13 mouse cellular contexts compared by ENCODE assay signal in the genomic region with DNA sequence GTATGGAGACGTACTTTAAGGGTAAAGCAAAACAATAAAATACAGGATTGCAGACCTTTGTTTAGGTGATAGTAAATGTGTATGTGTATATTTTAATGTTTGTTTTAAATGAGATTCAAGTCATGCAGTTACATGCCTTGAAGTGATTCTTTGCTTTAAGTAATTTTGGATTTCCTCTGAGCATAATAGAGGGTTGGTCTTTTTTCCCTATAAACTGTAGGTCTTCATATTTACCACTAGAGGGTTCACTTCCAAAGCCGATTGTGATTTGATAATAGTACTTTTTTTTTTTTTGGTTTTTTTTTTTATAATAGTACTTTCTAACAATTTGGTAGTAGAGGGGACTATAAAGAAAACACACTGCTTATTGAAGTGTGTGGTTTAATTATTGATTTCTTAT. TPM values are rescaled to one million over a fixed set of nuclear protein-coding genes. Genes with fewer than 3 reads are reported as not detected.
DNase-seq lines count a peak whose midpoint lies in the region; ATAC-seq and TF ChIP-seq lines count a peak whose summit lies in the region.
"Had no signal": no experiment of that assay in that cellular context is flagged by ENCODE, and none has a peak within 500 bp of the region (broad histone marks: within the 10 kb centered on the region; RNA-seq: fewer than 3 reads in every experiment).

No protein-coding gene starts in this region.

- no peaks in the 10 kb centered on the region for H3K4me1 ChIP-seq in forebrain, embryonic 14.5 days (ENCODE audit: control insufficient read depth, insufficient read depth, low read length)
- H3K4me1 ChIP-seq in forebrain, embryonic 13.5 days = no peaks in the 10 kb centered on the region
- no peaks in the 10 kb centered on the region for H3K4me1 ChIP-seq in lung, embryonic 14.5 days (ENCODE audit: insufficient read depth)

- no peaks in the 10 kb centered on the region for H3K9me3 ChIP-seq in forebrain, embryonic 14.5 days (replicated peaks; ENCODE audit: control insufficient read depth, low read length)
- H3K9me3 ChIP-seq in forebrain, embryonic 13.5 days (replicated peaks) = no peaks in the 10 kb centered on the region
- no peaks in the 10 kb centered on the region for H3K9me3 ChIP-seq in lung, embryonic 14.5 days (ENCODE audit: low read depth, low read length)
- H3K9me3 ChIP-seq: heart, embryonic 13.5 days had no signal

- TF ChIP-seq CTCF in lung, embryonic 14.5 days (IDR thresholded peaks at IDR 0.05; ENCODE audit: low read depth) = peak; percentile 55

- WGBS in forebrain, embryonic 14.5 days = 76% methylated on average over 2 of the region's 2 CpGs
- WGBS in forebrain, embryonic 13.5 days = 79% methylated on average over 2 of the region's 2 CpGs
- WGBS in lung, embryonic 14.5 days = 67% methylated on average over 2 of the region's 2 CpGs

- peaks cover 14% of the 10 kb centered on the region for H3K36me3 ChIP-seq in forebrain, embryonic 14.5 days (ENCODE audit: control insufficient read depth, insufficient read depth, low read length)
- peaks cover 38% of the 10 kb centered on the region for H3K36me3 ChIP-seq in forebrain, embryonic 13.5 days (ENCODE audit: poor library complexity, severe bottlenecking)
- H3K36me3 ChIP-seq in lung, embryonic 14.5 days (ENCODE audit: insufficient read depth) = peaks cover 33% of the 10 kb centered on the region
- H3K36me3 ChIP-seq in splenic B cell, adult 2 months (ENCODE audit: control insufficient read depth, insufficient read depth, low read length, poor library complexity, severe bottlenecking) = peaks cover 8% of the 10 kb centered on the region; the same call in 1 of the 2 replicates

- no peaks in the 10 kb centered on the region for H3K27me3 ChIP-seq in forebrain, embryonic 14.5 days (replicated peaks; ENCODE audit: control insufficient read depth, insufficient read depth, low read length)
- H3K27me3 ChIP-seq in forebrain, embryonic 13.5 days = no peaks in the 10 kb centered on the region
- H3K27me3 ChIP-seq in lung, embryonic 14.5 days (ENCODE audit: insufficient read depth, low read length) = no peaks in the 10 kb centered on the region
- no peaks in the 10 kb centered on the region for H3K27me3 ChIP-seq in splenic B cell, adult 2 months (ENCODE audit: control insufficient read depth, insufficient read depth, low read length, poor library complexity, severe bottlenecking)
- H3K27me3 ChIP-seq: heart, embryonic 13.5 days had no signal

- ATAC-seq in forebrain, embryonic 14.5 days = peak; percentile 40
- ATAC-seq in forebrain, embryonic 13.5 days = no peak
- no peak for ATAC-seq in lung, embryonic 14.5 days (ENCODE audit: insufficient read depth)

- peak; percentile 47 for DNase-seq in forebrain, embryonic 14.5 days (ENCODE audit: low spot score)
- peak; percentile 34 for DNase-seq in lung, embryonic 14.5 days
- DNase-seq in lung, postnatal 14 days = no peak
- DNase-seq in brain, adult 2 months (ENCODE audit: low read depth, low spot score) = peak; percentile 11
- peak; percentile 34 for DNase-seq in splenic B cell, adult 2 months (ENCODE audit: low read depth, low spot score)
- DNase-seq in right cerebral cortex, postnatal 14 days = no peak
- DNase-seq in gastrocnemius, postnatal 10 days = no peak
- DNase-seq: adrenal gland, postnatal 36 days; cerebellum, postnatal 10 days; kidney, postnatal 10 days had no signal

- no peak overlapping the region for H3K9ac ChIP-seq in forebrain, embryonic 14.5 days (ENCODE audit: low read length)
- H3K9ac ChIP-seq in forebrain, embryonic 13.5 days = no peak overlapping the region
- no peak overlapping the region for H3K9ac ChIP-seq in lung, embryonic 14.5 days
- H3K9ac ChIP-seq: heart, embryonic 13.5 days had no signal

- no peak overlapping the region for H3K27ac ChIP-seq in forebrain, embryonic 14.5 days (ENCODE audit: low read depth, low read length)
- no peak overlapping the region for H3K27ac ChIP-seq in forebrain, embryonic 13.5 days
- H3K27ac ChIP-seq in lung, embryonic 14.5 days (ENCODE audit: low read depth) = no peak overlapping the region
- H3K27ac ChIP-seq: heart, embryonic 13.5 days had no signal

- no peak overlapping the region for H3K4me3 ChIP-seq in forebrain, embryonic 14.5 days (ENCODE audit: low read depth, low read length)
- no peak overlapping the region for H3K4me3 ChIP-seq in forebrain, embryonic 13.5 days
- no peak overlapping the region for H3K4me3 ChIP-seq in lung, embryonic 14.5 days (ENCODE audit: low read depth, low read length)
- H3K4me3 ChIP-seq: erythroblast, embryonic 14.5 days; heart, embryonic 13.5 days had no signal

- no peak overlapping the region for H3K4me2 ChIP-seq in forebrain, embryonic 14.5 days (ENCODE audit: low read length)
- no peak overlapping the region for H3K4me2 ChIP-seq in forebrain, embryonic 13.5 days
- H3K4me2 ChIP-seq in lung, embryonic 14.5 days = no peak overlapping the region
- H3K4me2 ChIP-seq: heart, embryonic 13.5 days had no signal

RNA-seq across cellular contexts. Expression of a gene that starts 18.3 kb away (rescaled TPM):
- polyA plus RNA-seq in forebrain, embryonic 14.5 days (2014; fragmentation: Nextera tagmentation; extraction: Ambion mirVana) = 108 and 118 TPM in 2 replicates
- polyA plus RNA-seq in forebrain, embryonic 13.5 days (2015; fragmentation: Nextera tagmentation; extraction: Ambion mirVana) = 115 and 116 TPM in 2 replicates
- polyA plus RNA-seq in lung, embryonic 14.5 days (2014; fragmentation: Nextera tagmentation; extraction: Ambion mirVana) = 82.4 and 88.1 TPM in 2 replicates
- total RNA-seq in gastrocnemius, postnatal 10 days (2021) = 10 to 100 TPM; 21.7 to 32.5 TPM

Comparison
In these comparisons a context has a peak if more than half of its experiments do, and no peak if none do; other contexts are left out.
1. DNase-seq: peak in forebrain, embryonic 14.5 days (single experiment), lung, embryonic 14.5 days (single experiment), brain, adult 2 months (single experiment) and splenic B cell, adult 2 months (single experiment); none in lung, postnatal 14 days (single experiment), right cerebral cortex, postnatal 14 days (single experiment) and gastrocnemius, postnatal 10 days (single experiment).